Mouse (Mus musculus): Measurements from ENCODE around the gene Hhat. TPM values are rescaled to one million over a fixed set of nuclear protein-coding genes. Genes with fewer than 3 reads are reported as not detected.

Gene Hhat
- total and polyA plus RNA-seq, 2 experiments from 2014 or later: 2.5 to 3.4 TPM

DNA sequence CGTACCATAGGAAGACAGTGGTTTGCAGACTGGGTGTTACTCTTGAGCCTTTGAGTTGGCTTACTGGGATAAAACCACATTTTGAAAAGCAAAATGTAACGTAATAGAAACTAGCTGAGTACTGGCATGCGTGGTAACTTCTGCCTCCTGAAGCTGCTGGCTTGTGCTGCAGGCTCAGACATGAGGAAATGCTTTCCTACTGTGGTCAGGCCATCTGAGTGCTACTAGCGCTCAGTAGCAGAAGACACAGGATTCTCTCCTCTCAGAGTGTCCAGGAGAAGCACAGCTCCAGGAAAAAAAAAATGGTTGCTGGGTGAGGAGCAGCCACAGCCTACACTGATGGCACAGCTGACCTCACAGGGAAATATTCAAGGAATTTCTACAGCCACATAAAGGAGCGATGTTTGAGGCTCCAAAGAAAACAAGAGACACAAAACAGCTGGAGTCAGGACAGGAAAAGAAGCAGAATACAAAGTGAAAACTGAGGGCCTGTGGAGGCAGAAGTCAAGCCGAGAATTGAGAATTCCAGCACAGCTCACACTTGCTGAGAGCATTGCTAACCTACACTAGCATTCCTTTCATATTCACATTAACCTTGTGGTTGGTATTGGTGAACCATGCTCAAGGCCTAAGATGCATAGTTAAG is 8.0 kb upstream of the Hhat start:
- WGBS: 57% methylated on average over 6 of the region's 6 CpGs
- Histone ChIP-seq H3K4me3 (ENCODE audit: low read depth, low read length) (no peak overlapping the region), H3K4me2 (ENCODE audit: low read depth, low read length, poor library complexity, severe bottlenecking) (no peak overlapping the region), H3K9ac (replicated peaks; ENCODE audit: low read length, poor library complexity, severe bottlenecking) (no peak overlapping the region), H3K9me3 (ENCODE audit: low read length) (no peaks in the 10 kb centered on the region), H3K4me1 (ENCODE audit: insufficient read depth, low read length) (no peaks in the 10 kb centered on the region), H3K36me3 (ENCODE audit: insufficient read depth, low read length) (no peaks in the 10 kb centered on the region), H3K27me3 (ENCODE audit: insufficient read depth, low read length) (no peaks in the 10 kb centered on the region), H3K27ac (ENCODE audit: low read depth, low read length) (no peak overlapping the region)
- ATAC-seq (ENCODE audit: low FRiP score): no peak
- TF ChIP-seq CTCF (IDR thresholded peaks at IDR 0.05): no peak
- DNase-seq (ENCODE audit: low spot score): no peak

DNA sequence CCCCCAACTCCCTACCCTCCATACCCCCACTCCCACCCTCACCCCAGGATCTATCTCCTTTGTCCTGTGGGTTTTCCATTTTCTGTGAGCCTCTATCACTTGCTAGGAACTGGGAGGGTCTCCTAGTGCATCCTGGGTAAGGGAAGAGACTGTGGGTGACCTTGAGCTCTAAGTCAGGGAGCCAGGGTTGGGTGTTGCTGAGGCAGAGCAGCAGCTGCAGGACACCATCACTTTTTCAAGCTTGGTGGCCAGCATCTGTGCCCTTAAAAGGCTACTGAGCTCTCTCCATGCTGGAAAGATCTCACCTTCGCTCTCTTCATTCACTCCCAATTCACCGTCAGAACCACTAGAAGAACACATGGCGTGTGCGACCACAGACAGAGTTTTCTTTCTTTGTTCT is 7.2 kb upstream of the Hhat start:
- WGBS: 91% methylated on average over 4 of the region's 4 CpGs
- Histone ChIP-seq H3K4me1 (ENCODE audit: insufficient read depth, low read length) (no peaks in the 10 kb centered on the region), H3K9ac (replicated peaks; ENCODE audit: low read length, poor library complexity, severe bottlenecking) (no peak overlapping the region), H3K36me3 (ENCODE audit: insufficient read depth, low read length) (no peaks in the 10 kb centered on the region), H3K4me2 (ENCODE audit: low read depth, low read length, poor library complexity, severe bottlenecking) (no peak overlapping the region), H3K27me3 (ENCODE audit: insufficient read depth, low read length) (no peaks in the 10 kb centered on the region), H3K4me3 (ENCODE audit: low read depth, low read length) (no peak overlapping the region), H3K27ac (ENCODE audit: low read depth, low read length) (no peak overlapping the region), H3K9me3 (ENCODE audit: low read length) (no peaks in the 10 kb centered on the region)
- TF ChIP-seq CTCF (IDR thresholded peaks at IDR 0.05): no peak
- DNase-seq (ENCODE audit: low spot score) (no peak), ATAC-seq (ENCODE audit: low FRiP score) (no peak)

DNA sequence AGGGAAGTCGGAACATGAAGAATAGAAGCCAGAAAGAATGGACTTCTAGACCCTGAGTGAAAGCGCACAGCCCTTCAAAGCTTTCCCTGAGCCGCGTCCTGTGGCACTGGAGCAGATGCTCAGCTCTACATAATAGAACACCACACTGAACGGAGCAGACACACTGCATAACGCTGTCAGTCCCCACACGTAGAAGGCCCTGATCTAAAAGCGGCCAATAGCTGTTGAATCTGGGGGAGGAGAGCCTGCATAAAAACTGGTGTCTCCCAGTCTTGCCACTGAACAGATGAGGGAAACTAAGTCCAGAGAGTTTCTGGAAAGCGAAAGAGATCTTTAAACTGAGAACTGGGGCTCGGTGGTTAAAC is 911 bp downstream of the Hhat start:
- ATAC-seq (ENCODE audit: low FRiP score): peak; percentile 86
- TF ChIP-seq CTCF (IDR thresholded peaks at IDR 0.05): no peak
- H3K36me3 ChIP-seq (ENCODE audit: insufficient read depth, low read length): no peaks in the 10 kb centered on the region
- 4% methylated on average over 10 of the region's 10 CpGs for WGBS
- H3K27me3 ChIP-seq (ENCODE audit: insufficient read depth, low read length): no peaks in the 10 kb centered on the region
- H3K4me3 ChIP-seq (ENCODE audit: low read depth, low read length): peak overlapping the region; percentile 64
- H3K9ac ChIP-seq (replicated peaks; ENCODE audit: low read length, poor library complexity, severe bottlenecking): peak overlapping the region; percentile 99
- H3K4me1 ChIP-seq (ENCODE audit: insufficient read depth, low read length): peaks cover 4% of the 10 kb centered on the region; the same call in 1 of the 2 replicates
- no peaks in the 10 kb centered on the region for H3K9me3 ChIP-seq (ENCODE audit: low read length)
- H3K4me2 ChIP-seq (ENCODE audit: low read depth, low read length, poor library complexity, severe bottlenecking): peak overlapping the region; percentile 95
- H3K27ac ChIP-seq (ENCODE audit: low read depth, low read length): peak overlapping the region; percentile 96
- DNase-seq (ENCODE audit: low spot score): peak; percentile 79

DNA sequence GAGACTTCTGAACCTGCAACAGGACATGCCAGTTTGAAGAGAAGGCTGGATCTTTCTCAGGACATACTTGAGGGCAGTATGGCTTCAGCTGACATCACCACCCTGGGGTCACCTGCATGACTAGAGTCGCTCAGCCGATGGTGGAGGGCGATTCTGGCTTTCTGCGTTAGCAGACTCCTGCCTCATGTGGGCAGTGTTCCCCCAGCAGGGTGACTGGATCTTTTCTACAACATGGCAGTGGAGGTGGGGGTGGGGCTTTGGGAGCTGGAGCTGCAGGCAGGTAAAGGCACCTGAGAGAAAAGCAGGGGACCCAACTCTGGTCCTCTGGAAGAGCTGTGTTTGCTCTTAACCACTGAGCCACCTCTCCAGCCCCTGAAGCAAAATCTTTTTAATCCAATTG is 5.5 kb downstream of the Hhat start:
- Histone ChIP-seq H3K4me3 (ENCODE audit: low read depth, low read length) (no peak overlapping the region), H3K36me3 (ENCODE audit: insufficient read depth, low read length) (no peaks in the 10 kb centered on the region), H3K9me3 (ENCODE audit: low read length) (no peaks in the 10 kb centered on the region), H3K4me1 (ENCODE audit: insufficient read depth, low read length) (peaks cover 4% of the 10 kb centered on the region; the same call in 1 of the 2 replicates), H3K27ac (ENCODE audit: low read depth, low read length) (no peak overlapping the region), H3K27me3 (ENCODE audit: insufficient read depth, low read length) (no peaks in the 10 kb centered on the region), H3K9ac (replicated peaks; ENCODE audit: low read length, poor library complexity, severe bottlenecking) (no peak overlapping the region), H3K4me2 (ENCODE audit: low read depth, low read length, poor library complexity, severe bottlenecking) (no peak overlapping the region)
- DNase-seq (ENCODE audit: low spot score) (no peak), ATAC-seq (ENCODE audit: low FRiP score) (no peak)
- 42% methylated on average over 4 of the region's 4 CpGs for WGBS
- peak; percentile 47 for TF ChIP-seq CTCF (IDR thresholded peaks at IDR 0.05)

DNA sequence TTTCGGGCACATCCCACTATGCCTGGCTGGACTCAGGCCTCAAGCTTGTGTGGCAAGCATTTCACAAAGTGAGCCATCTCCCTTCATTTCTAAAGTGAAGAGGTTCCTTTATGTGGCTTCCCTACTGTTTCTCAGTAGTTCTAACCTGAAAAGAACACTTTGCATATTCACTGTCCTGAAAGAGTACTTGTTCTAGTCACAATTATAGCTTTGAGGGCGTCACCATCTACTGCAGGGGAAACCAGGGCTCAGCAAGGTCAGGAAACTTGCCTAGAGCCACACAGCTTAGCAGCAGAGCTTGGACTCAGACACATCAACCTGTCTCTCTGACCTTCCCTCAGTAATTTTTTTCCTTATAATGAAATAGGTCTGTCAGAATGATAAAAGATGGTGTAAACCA is 6.5 kb downstream of the Hhat start:
- no peaks in the 10 kb centered on the region for H3K9me3 ChIP-seq (ENCODE audit: low read length)
- WGBS: 69% methylated on average over 2 of the region's 2 CpGs
- no peak overlapping the region for H3K27ac ChIP-seq (ENCODE audit: low read depth, low read length)
- no peaks in the 10 kb centered on the region for H3K36me3 ChIP-seq (ENCODE audit: insufficient read depth, low read length)
- no peak overlapping the region for H3K4me2 ChIP-seq (ENCODE audit: low read depth, low read length, poor library complexity, severe bottlenecking)
- ATAC-seq (ENCODE audit: low FRiP score): no peak
- no peaks in the 10 kb centered on the region for H3K27me3 ChIP-seq (ENCODE audit: insufficient read depth, low read length)
- TF ChIP-seq CTCF (IDR thresholded peaks at IDR 0.05): no peak
- no peak for DNase-seq (ENCODE audit: low spot score)
- no peak overlapping the region for H3K4me3 ChIP-seq (ENCODE audit: low read depth, low read length)
- H3K4me1 ChIP-seq (ENCODE audit: insufficient read depth, low read length): 0 out of 2 replicates have a peak, but pooled peaks cover under 1% of the 10 kb centered on the region
- H3K9ac ChIP-seq (replicated peaks; ENCODE audit: low read length, poor library complexity, severe bottlenecking): no peak overlapping the region

DNA sequence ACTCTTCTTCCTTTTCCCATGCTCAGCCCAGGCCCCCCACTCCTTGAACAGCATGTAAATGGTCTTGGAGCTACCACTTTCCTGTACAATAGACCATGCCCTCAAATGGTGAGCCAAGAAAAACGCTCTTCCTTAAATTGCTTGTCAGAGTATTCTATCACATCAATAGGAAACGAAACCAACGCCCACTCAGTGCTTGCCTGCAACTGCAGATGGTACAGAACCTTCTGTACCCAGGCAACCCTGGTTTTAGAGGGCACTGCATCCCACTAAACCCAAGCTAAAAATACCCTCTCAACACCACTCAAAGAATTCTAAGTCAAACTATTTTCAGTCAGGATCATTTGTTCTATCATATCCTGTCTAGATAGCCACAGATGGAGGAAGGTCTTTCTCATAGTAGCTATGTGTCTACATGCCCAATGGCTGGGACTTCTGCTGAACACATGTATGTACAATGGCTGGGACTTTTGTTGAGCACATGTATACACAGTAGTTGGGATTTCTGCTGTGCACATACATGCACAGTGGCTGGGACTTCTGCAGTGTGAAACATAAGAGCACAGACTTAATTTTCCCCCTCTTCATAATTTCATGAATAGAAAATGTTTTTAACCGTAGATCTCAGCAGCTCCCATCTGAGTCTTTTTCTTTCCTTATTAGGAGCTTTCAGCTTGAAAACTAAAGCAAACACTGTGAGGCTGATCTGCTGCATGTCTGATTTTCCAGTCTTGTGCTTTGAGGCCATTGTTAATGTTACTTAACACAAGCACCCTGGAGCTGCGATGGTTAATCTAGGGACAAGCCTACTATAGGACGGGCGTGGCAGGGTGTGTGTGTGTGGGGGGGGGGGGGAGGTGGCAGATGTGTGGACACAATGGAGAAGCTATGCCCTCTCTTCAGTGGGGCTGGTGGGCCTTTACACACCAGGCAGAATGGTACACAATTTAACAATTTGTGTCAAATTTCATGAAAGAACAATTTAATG is 7.8 kb downstream of the Hhat start:
- Histone ChIP-seq H3K4me1 (ENCODE audit: insufficient read depth, low read length) (no peaks in the 10 kb centered on the region), H3K27me3 (ENCODE audit: insufficient read depth, low read length) (no peaks in the 10 kb centered on the region), H3K4me2 (ENCODE audit: low read depth, low read length, poor library complexity, severe bottlenecking) (no peak overlapping the region), H3K27ac (ENCODE audit: low read depth, low read length) (no peak overlapping the region; the same call in 1 of the 2 replicates), H3K4me3 (ENCODE audit: low read depth, low read length) (no peak overlapping the region), H3K9ac (replicated peaks; ENCODE audit: low read length, poor library complexity, severe bottlenecking) (no peak overlapping the region), H3K9me3 (ENCODE audit: low read length) (no peaks in the 10 kb centered on the region), H3K36me3 (ENCODE audit: insufficient read depth, low read length) (no peaks in the 10 kb centered on the region)
- ATAC-seq (ENCODE audit: low FRiP score): no peak
- TF ChIP-seq CTCF (IDR thresholded peaks at IDR 0.05): no peak
- DNase-seq (ENCODE audit: low spot score): no peak
- 60% methylated on average over 7 of the region's 7 CpGs for WGBS
